Mouse (Mus musculus) T-helper 17 cell (primary cell): ENCODE data around the gene Phox2b.

Experiments
- in situ Hi-C, 2 experiments: fragments of 300-600 bp; cut with MboI, MseI; formaldehyde crosslinking; loops; 1 replicate in 1 of 2; 2 replicates in 1 of 2; pipeline ENCODE4 v1.15.1; 2025; ENCODE audit warnings: high pct_unique_total_duplicates in 2 of 2

Phox2b gene

DNA sequence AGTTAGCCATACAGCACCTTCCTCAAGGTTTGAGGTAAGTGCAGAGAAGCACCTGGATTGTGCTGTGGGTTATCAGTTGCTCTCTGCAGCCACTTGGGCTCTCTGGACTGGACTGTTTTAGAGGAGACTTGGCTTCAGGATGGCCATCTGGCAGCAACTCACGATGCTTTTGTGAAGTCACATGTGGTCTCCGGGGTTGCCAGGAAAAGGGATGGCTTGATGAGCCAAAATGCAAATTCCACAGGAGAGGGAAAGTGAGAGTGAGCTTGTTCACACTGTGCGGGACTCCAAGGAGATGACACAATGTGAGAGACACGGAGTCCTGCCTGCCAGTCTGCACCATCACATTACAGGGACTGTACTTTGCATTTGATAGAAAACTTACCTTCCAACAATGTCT lies 7.3 kb downstream of the Phox2b start:
- in situ Hi-C loops, result no loop called here

DNA sequence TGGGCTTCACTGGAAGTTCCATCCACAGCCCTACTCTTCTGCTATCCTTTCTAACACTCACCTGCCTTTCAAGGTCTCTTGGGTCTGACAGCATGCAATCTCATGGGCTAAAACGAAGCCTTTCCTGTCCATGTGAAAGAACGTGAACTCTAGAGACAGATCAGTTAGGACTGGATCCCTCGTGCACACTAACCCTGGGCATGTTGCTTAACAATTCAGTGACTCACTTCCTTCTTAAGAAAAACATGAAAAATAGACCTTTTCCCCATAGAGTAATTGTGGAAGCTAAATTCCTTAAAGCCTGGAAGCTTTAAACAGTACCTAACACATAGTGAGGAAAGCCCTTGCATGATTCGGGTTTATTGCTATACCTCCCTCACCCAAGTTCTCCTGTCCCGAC lies 8.2 kb downstream of the Phox2b start:
- in situ Hi-C loops, result no loop called here

DNA sequence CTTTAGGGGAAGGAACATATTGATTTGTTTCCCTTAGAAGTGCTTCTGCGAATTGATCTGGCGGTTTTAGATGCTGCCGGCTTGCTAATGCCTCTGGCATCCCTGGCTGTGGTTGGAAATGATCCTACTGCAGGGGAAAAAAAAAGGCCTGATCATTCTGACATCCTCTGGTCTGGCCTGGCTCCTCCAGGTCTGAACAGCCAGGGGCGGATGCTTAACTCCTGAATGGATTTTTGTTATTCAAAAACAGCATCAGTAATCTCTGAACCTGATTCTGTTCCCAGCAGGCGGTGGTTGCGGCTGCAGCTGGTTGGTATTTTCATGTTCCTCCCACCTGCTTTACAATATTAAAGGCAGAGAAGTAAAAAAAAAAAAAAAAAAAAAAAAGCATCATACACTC lies 16.0 kb downstream of the Phox2b start:
- in situ Hi-C loops, result no loop called here

DNA sequence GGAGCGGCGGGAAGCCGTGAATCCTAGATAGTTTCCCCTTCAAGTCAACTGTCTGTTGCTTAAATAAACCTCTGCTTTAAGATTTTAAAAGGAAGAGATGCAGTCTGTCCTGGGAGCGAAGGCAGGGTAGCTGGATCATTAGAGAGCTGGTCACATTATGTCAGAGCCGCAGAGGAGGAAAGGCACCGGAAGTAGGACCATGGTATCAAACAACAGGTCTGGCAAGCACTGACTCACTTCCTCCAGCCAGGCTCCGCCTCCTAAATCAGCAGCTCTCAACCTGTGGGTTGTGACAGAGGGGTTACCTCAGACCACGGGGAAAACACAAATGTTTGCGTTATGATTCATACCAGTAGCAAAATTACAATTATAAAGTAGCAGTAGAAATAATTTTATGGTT lies 35.5 kb downstream of the Phox2b start:
- in situ Hi-C loops, result no loop called here

DNA sequence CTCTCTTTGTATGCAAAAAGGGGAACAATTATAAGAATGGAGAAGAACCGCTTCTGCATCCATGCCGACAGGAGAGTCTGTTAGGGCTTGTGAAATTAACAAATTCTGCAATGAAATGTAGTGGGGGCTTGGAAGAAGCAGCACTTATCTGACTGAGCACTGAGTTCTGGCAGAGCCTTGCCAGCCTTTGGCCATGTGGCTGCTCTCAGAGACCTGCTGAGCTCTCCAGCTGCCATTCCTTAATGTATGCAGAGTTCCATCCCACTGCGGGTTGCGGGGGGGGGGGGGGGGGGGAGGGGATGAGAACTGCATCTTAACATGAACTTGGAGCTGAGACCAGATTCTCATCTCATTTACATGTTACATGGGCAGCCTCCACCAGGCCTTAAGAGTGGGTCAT lies 38.6 kb downstream of the Phox2b start:
- in situ Hi-C loops, result no loop called here

DNA sequence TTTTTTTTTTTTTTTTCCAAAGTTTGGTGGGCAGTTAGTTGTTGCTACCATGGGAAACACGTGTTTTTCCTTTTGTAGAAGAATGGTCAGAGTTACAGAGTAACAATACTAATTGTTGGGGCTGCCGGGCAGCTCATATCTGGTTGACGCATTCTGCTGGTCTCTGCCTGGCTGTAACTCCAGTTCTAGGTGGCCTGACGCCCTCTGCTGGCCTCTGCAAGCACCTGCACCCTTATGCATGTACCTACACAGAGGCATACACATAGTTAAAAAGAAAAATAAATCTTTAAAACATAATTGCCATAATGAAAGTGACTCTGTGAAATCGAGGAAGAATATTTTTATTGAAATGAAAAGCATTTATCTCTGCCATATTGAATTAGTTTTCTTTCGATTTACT lies 41.3 kb downstream of the Phox2b start:
- in situ Hi-C loops, result no loop called here

DNA sequence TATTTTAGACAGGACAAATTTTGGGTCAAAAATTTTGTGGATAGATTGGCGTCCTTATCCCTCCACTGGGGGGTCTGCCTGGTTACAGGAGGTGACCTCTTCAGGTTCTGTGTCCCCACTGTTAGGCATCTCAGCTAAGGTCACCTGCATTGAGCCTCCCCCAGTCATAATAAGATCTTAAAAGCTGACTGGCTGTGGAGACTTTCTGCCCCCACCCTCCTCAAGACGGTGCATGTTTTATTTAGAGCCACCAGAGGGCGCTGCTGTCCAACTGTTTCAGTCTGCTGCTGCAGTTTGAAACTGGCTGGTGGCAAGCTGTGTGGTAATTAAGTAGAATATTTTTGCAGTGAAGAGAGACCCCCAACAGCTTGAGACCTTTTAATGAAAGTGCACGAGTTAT lies 51.1 kb downstream of the Phox2b start:
- in situ Hi-C loops, result loop anchor here (5.0 kb wide), 2 partner anchors 184 to 189 kb away; no protein-coding TSS in a partner anchor
